Mouse (Mus musculus): ENCODE measurements around the gene Rln3.

Gene Rln3

GRCm38 (mm10) chr8:84065037-84065436 is 20.2 kb upstream of the Rln3 start, which contains the start of gene Gm10643:
Gene Gm10643, minus strand, starts transcription at chr8:84065137.
- in situ Hi-C loops (cut with MboI): no loop called here

- in situ Hi-C loops (cut with MboI): no loop called here
Observed at GRCm38 (mm10) chr8:84063861-84064610, 19.2 kb upstream of the Rln3 start.

- in situ Hi-C loops (cut with MboI): no loop called here
Observed at GRCm38 (mm10) chr8:84060245-84060644, 15.4 kb upstream of the Rln3 start.

GRCm38 (mm10) chr8:84059226-84059625 is 14.4 kb upstream of the Rln3 start:
- in situ Hi-C loops (cut with MboI): no loop called here

GRCm38 (mm10) chr8:84057827-84058226 is 13.0 kb upstream of the Rln3 start:
- in situ Hi-C loops (cut with MboI): no loop called here

- in situ Hi-C loops (cut with MboI): no loop called here
Observed at GRCm38 (mm10) chr8:84053229-84053628, 8.4 kb upstream of the Rln3 start.

- in situ Hi-C loops (cut with MboI): no loop called here
Observed at GRCm38 (mm10) chr8:84052746-84053145, 7.9 kb upstream of the Rln3 start.

- in situ Hi-C loops (cut with MboI): no loop called here
Observed at GRCm38 (mm10) chr8:84048171-84048570, 3.4 kb upstream of the Rln3 start.

- in situ Hi-C loops (cut with MboI): no loop called here
Observed at GRCm38 (mm10) chr8:84046505-84046904, 1.7 kb upstream of the Rln3 start.

- in situ Hi-C loops (cut with MboI): no loop called here
Observed at GRCm38 (mm10) chr8:84044103-84044502, 697 bp downstream of the Rln3 start.

- in situ Hi-C loops (cut with MboI): no loop called here
Observed at GRCm38 (mm10) chr8:84042948-84043342, 1.9 kb downstream of the Rln3 start.

- in situ Hi-C loops (cut with MboI): no loop called here
Observed at GRCm38 (mm10) chr8:84042066-84042947, 2.5 kb downstream of the Rln3 start, which contains the start of gene Il27ra. Gene Il27ra, minus strand, starts transcription at chr8:84042589.

GRCm38 (mm10) chr8:84039050-84039449 is 5.8 kb downstream of the Rln3 start:
- in situ Hi-C loops (cut with MboI): no loop called here

GRCm38 (mm10) chr8:84038015-84038414 is 6.8 kb downstream of the Rln3 start:
- in situ Hi-C loops (cut with MboI): no loop called here

GRCm38 (mm10) chr8:84032777-84033176 is 12.0 kb downstream of the Rln3 start:
- in situ Hi-C loops (cut with MboI): no loop called here

GRCm38 (mm10) chr8:84029272-84029671 is 15.5 kb downstream of the Rln3 start:
- in situ Hi-C loops (cut with MboI): no loop called here

- in situ Hi-C loops (cut with MboI): no loop called here
Observed at GRCm38 (mm10) chr8:84027449-84027848, 17.4 kb downstream of the Rln3 start.

GRCm38 (mm10) chr8:84025863-84026262 is 18.9 kb downstream of the Rln3 start:
- in situ Hi-C loops (cut with MboI): no loop called here

GRCm38 (mm10) chr8:84024171-84024570 is 20.6 kb downstream of the Rln3 start:
- in situ Hi-C loops (cut with MboI): no loop called here

- in situ Hi-C loops (cut with MboI): no loop called here
Observed at GRCm38 (mm10) chr8:84023631-84024030, 21.2 kb downstream of the Rln3 start.

- in situ Hi-C loops (cut with MboI): no loop called here
Observed at GRCm38 (mm10) chr8:84023085-84023484, 21.7 kb downstream of the Rln3 start.

- in situ Hi-C loops (cut with MboI): no loop called here
Observed at GRCm38 (mm10) chr8:84021569-84021968, 23.2 kb downstream of the Rln3 start.

- in situ Hi-C loops (cut with MboI): no loop called here
Observed at GRCm38 (mm10) chr8:84021096-84021495, 23.7 kb downstream of the Rln3 start, which contains the start of gene Palm3. Gene Palm3, plus strand, starts transcription at chr8:84021471.
